Mouse (Mus musculus) limb, embryonic 10.5 days (tissue): ENCODE measurements around the gene Notch4. TPM values are rescaled to one million over a fixed set of nuclear protein-coding genes. Genes with fewer than 3 reads are reported as not detected.
A peak's percentile ranks its signal among the peaks of the same experiment; 100 is the strongest.

Source experiments
- DNase-seq: peaks from one replicate; pipeline ENCODE4 v3.0.0-alpha.2; 2017; ENCODE audit warnings: low spot score
- H3K27ac ChIP-seq: fragments of 300-500 bp; sonication (generic); 2 replicates; pipeline ENCODE4 v1.5.1; 2016; ENCODE audit warnings: mild to moderate bottlenecking
- H3K27me3 ChIP-seq: fragments of 300-500 bp; sonication (generic); 2 replicates; pipeline ENCODE4 v1.6.1; 2016; ENCODE audit warnings: low read depth, mild to moderate bottlenecking; ENCODE audit not compliant: poor library complexity, severe bottlenecking
- H3K36me3 ChIP-seq: fragments of 300-500 bp; sonication (generic); 2 replicates; pipeline ENCODE4 v1.6.1; 2016; ENCODE audit warnings: mild to moderate bottlenecking, moderate library complexity
- H3K4me1 ChIP-seq: fragments of 300-500 bp; sonication (generic); 2 replicates; pipeline ENCODE4 v1.6.1; 2016
- H3K4me3 ChIP-seq: fragments of 300-500 bp; sonication (generic); 2 replicates; pipeline ENCODE4 v1.5.1; 2016; ENCODE audit warnings: mild to moderate bottlenecking, moderate library complexity
- H3K9me3 ChIP-seq: fragments of 300-500 bp; sonication (generic); replicated peaks from 2 replicates; pipeline ENCODE4 v1.6.1; 2016; ENCODE audit warnings: mild to moderate bottlenecking
- WGBS: fragments of 180-500 bp; shearing (Covaris S2); methylation state at CpG from one replicate; pipeline ENCODE4 v1.1.7; 2016; 5-methylcytosine and 5-hydroxymethylcytosine counted together
- polyA plus RNA-seq: library from polyadenylated mRNA; unstranded; fragments of >200 nt; fragmentation: Nextera tagmentation; extraction: Ambion mirVana; gene quantifications from 2 replicates; pipeline ENCODE4 v1.2.1, GENCODE M21; 2016

Notch4 gene
- polyA plus RNA-seq, 1 experiment from 2014 or later, result 8.2 TPM

DNA sequence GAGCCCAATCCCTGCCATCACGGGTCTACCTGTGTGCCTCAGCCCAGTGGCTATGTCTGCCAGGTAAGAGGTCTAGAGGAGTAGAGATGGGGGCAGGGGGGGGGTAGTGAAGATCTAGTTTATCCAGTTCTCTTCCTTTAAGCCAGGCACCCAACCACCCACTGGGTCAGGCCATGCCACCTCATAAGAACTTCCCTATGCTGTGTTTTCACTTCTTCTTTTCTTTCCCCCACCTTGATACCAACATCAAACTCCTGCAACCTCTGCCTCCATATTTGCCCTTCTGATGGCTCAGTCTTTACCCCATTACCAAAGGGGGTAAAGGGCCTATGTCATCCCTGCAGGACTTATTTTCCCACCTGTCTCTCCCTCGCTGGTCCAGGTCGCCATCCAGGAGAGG is 14.0 kb downstream of the Notch4 start:
- no peak overlapping the region for H3K4me3 ChIP-seq
- no peaks in the 10 kb centered on the region for H3K9me3 ChIP-seq
- H3K27me3 ChIP-seq, result no peaks in the 10 kb centered on the region
- 91% methylated on average over 3 of the region's 3 CpGs for WGBS
- no peak for DNase-seq
- no peaks in the 10 kb centered on the region for H3K36me3 ChIP-seq
- H3K27ac ChIP-seq, result no peak overlapping the region
- 0 out of 2 replicates have a peak, but pooled peaks cover under 1% of the 10 kb centered on the region for H3K4me1 ChIP-seq

DNA sequence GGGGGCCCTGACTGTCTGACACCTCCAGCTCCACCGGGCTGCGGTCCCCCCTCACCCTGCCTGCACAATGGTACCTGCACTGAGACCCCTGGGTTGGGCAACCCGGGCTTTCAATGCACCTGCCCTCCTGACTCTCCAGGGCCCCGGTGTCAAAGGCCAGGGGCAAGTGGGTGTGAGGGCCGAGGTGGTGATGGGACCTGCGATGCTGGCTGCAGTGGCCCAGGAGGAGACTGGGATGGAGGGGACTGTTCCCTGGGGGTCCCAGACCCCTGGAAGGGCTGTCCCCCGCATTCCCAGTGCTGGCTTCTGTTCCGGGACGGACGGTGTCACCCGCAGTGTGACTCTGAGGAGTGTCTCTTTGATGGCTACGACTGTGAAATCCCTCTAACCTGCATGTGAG is 18.5 kb downstream of the Notch4 start:
- no peak for DNase-seq
- no peak overlapping the region for H3K4me3 ChIP-seq
- H3K9me3 ChIP-seq, result no peaks in the 10 kb centered on the region
- no peaks in the 10 kb centered on the region for H3K36me3 ChIP-seq
- no peaks in the 10 kb centered on the region for H3K27me3 ChIP-seq
- WGBS, result 82% methylated on average over 12 of the region's 12 CpGs
- peak overlapping the region; percentile 51; the same call in 1 of the 2 replicates for H3K27ac ChIP-seq
- H3K4me1 ChIP-seq, result peaks cover 33% of the 10 kb centered on the region

DNA sequence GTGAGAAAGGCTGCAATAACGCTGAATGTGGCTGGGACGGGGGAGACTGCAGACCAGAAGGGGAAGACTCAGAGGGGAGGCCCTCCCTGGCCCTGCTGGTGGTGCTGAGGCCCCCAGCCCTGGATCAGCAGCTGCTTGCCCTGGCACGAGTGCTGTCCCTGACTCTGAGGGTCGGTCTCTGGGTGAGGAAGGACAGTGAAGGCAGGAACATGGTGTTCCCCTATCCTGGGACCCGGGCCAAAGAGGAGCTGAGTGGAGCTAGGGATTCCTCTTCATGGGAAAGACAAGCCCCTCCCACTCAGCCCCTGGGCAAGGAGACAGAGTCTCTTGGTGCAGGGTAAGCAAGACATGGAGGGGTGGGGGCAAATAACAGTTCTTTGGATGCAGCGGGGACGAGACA is 19.3 kb downstream of the Notch4 start:
- Histone ChIP-seq H3K4me1 (peaks cover 40% of the 10 kb centered on the region), H3K27ac (peak overlapping the region; percentile 48; the same call in 1 of the 2 replicates), H3K36me3 (no peaks in the 10 kb centered on the region), H3K4me3 (no peak overlapping the region), H3K9me3 (no peaks in the 10 kb centered on the region), H3K27me3 (no peaks in the 10 kb centered on the region)
- no peak for DNase-seq
- 66% methylated on average over 7 of the region's 7 CpGs for WGBS

DNA sequence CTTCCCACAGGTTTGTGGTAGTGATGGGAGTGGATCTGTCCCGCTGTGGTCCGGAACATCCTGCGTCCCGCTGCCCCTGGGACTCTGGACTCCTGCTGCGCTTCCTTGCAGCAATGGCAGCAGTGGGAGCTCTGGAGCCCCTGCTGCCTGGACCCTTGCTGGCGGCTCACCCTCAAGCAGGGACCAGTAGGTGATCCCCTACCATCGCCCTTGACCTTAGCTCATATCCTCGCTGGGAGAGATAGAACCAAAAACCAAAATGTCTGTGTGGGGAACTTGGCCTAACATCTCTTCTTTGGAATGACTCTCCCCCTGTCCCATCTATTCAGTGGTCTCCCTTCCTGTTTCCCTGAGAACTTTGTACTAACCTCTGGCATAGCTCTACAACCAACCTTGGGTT is 19.8 kb downstream of the Notch4 start:
- Histone ChIP-seq H3K4me3 (no peak overlapping the region), H3K27ac (0 out of 2 replicates have a peak overlapping the region, but pooled peaks have one; percentile 48), H3K4me1 (peaks cover 44% of the 10 kb centered on the region), H3K36me3 (no peaks in the 10 kb centered on the region), H3K9me3 (no peaks in the 10 kb centered on the region), H3K27me3 (no peaks in the 10 kb centered on the region)
- 86% methylated on average over 8 of the region's 8 CpGs for WGBS
- DNase-seq, result no peak

DNA sequence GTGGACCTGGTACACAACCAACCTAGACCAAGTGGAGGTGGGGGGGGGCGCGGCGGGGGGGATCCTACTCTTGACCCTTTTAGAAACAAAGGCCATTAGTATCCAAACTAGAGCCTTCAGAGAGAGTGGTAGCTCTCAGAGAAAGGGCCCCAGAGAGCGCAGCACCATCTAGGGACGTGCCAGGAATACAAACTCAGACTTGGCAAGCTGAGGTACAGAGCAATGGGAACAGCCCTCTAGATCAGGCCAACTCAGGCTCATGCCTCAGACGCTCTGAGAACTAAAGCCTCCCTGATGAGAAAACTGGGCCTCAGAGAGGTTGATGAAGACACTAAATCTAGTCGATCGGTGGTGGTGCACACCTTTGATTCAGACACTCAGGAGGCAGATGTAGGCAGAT is 21.1 kb downstream of the Notch4 start:
- Histone ChIP-seq H3K4me1 (peaks cover 57% of the 10 kb centered on the region), H3K36me3 (no peaks in the 10 kb centered on the region), H3K27ac (peak overlapping the region; percentile 100; the same call in 1 of the 2 replicates), H3K27me3 (no peaks in the 10 kb centered on the region), H3K9me3 (no peaks in the 10 kb centered on the region), H3K4me3 (no peak overlapping the region)
- whole genome bisulfite sequencing, result 95% methylated on average over 8 of the region's 8 CpGs
- DNase-seq, result no peak

DNA sequence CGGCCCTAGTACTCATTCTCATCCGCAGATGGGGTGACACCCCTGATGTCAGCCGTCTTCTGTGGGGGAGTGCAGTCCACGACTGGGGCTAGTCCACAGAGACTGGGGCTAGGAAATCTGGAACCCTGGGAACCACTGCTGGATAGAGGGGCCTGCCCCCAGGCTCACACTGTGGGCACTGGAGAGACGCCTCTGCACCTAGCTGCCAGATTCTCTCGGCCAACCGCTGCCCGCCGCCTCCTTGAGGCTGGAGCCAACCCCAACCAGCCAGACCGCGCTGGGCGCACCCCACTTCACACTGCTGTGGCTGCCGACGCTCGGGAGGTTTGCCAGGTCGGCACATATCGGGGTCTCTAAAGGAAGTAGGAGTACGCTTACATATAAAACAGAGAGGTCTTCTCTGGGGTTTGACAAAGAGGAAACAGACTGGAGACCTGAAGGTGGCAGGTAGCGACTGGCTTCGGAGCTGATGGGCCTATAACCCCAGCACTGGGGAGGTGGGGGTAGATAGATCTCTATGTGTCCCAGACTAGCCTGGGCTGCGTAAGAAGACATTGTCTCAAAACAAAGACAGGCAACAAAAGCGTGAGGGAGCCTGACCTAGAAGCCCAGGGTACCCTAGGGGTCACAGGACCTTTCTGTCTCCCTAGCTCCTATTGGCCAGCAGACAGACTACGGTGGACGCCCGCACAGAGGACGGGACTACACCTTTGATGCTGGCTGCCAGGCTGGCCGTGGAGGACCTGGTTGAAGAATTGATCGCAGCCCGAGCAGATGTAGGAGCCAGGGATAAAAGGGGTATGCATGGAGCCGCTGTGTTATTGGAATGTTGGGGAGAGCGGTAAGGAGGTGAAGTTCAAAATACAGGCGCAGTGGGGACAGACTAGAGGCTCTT is 22.1 kb downstream of the Notch4 start:
- H3K4me1 ChIP-seq, result peaks cover 67% of the 10 kb centered on the region
- WGBS, result 24% methylated on average over 32 of the region's 32 CpGs
- H3K4me3 ChIP-seq, result peak overlapping the region; percentile 95
- H3K9me3 ChIP-seq, result no peaks in the 10 kb centered on the region
- DNase-seq, result peak; percentile 66
- no peaks in the 10 kb centered on the region for H3K27me3 ChIP-seq
- H3K27ac ChIP-seq, result peak overlapping the region; percentile 100
- no peaks in the 10 kb centered on the region for H3K36me3 ChIP-seq

DNA sequence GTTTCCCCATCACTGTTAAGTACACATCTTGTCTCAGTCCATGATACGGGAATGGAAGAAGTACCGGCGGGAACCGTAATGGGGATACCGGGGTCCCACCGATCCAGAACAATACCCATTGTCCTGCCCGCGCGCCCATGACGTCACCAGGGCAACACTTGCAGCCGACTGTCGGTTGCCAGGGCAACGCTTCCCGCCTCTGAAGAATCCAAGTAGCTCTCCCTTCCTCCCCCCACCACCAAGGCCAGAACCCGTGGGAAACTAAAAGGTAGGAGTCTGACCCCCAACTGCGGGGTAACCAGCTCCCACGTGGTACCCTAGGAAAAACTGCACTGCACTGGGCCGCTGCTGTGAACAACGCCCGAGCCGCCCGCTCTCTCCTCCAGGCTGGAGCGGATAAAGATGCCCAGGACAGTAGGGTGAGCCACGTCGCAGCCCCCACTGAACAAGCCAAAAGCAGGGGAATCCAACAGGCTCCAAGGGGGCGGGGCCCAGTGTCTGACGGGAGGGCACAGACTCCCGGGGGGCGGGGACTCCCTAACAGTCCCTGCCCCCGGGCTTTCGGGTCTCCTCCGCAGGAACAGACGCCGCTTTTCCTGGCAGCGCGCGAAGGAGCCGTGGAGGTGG is 22.8 kb downstream of the Notch4 start:
- peaks cover 75% of the 10 kb centered on the region for H3K4me1 ChIP-seq
- WGBS, result under 1% methylated on average over 38 of the region's 38 CpGs
- H3K27me3 ChIP-seq, result no peaks in the 10 kb centered on the region
- no peaks in the 10 kb centered on the region for H3K36me3 ChIP-seq
- DNase-seq, result peak; percentile 93
- H3K4me3 ChIP-seq, result peak overlapping the region; percentile 95
- H3K9me3 ChIP-seq, result no peaks in the 10 kb centered on the region
- H3K27ac ChIP-seq, result peak overlapping the region; percentile 100

DNA sequence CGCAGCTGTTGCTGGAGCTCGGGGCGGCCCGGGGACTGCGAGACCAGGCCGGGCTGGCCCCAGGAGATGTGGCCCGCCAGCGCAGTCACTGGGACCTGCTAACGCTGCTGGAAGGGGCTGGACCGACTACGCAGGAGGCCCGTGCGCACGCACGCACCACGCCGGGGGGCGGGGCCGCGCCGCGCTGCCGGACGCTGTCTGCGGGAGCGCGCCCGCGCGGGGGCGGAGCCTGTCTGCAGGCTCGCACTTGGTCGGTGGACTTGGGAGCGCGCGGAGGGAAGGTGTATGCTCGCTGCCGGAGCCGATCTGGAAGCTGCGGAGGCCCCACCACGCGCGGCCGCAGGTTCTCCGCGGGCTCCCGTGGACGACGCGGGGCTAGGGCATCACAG is 23.3 kb downstream of the Notch4 start:
- under 1% methylated on average over 50 of the region's 50 CpGs for WGBS
- Histone ChIP-seq H3K27ac (peak overlapping the region; percentile 100), H3K9me3 (no peaks in the 10 kb centered on the region), H3K4me1 (peaks cover 79% of the 10 kb centered on the region), H3K4me3 (peak overlapping the region; percentile 95), H3K36me3 (no peaks in the 10 kb centered on the region), H3K27me3 (no peaks in the 10 kb centered on the region)
- DNase-seq, result peak; percentile 97

DNA sequence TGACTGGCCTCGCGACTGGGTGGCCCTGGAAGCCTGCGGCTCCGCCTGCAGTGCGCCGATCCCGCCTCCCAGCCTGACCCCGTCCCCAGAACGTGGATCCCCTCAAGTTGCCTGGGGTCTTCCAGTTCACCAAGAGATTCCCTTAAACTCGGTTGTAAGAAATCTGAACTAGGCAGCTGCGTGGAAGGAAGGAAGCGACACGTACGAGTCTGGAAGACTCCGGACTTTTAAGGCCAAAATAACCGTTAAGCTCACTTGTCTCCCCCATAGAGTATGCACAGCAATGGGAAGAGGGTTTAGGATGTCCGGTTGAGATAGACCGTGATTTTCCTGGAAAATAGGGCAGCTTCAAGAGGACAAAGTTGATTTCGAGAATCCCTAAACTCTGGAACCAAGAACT is 23.7 kb downstream of the Notch4 start:
- Histone ChIP-seq H3K4me1 (peaks cover 80% of the 10 kb centered on the region), H3K9me3 (no peaks in the 10 kb centered on the region), H3K27ac (peak overlapping the region; percentile 100), H3K4me3 (peak overlapping the region; percentile 95), H3K36me3 (no peaks in the 10 kb centered on the region), H3K27me3 (no peaks in the 10 kb centered on the region)
- DNase-seq, result no peak
- WGBS, result 4% methylated on average over 19 of the region's 19 CpGs

DNA sequence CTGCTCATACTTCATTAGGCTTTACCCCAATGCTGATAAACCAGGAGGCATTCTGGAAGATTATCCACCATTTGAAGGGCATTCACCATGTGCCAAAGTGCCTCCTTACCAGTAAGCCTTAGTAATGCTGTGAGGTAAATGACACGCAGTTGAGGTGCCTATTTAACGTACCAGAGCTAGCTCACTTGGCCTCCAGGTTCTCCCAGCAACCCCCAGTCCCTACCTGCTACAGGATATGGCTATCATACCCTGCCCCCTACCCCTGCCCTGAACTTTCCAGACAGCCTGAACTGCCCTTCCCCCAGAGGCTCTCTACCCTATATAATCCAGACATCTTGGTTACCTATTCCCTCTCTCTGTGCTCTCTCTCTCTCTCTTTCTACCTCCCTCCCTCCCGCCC is 24.7 kb downstream of the Notch4 start:
- DNase-seq, result no peak
- Histone ChIP-seq H3K4me1 (peaks cover 84% of the 10 kb centered on the region), H3K9me3 (no peaks in the 10 kb centered on the region), H3K4me3 (peak overlapping the region; percentile 95), H3K27ac (peak overlapping the region; percentile 100), H3K36me3 (no peaks in the 10 kb centered on the region), H3K27me3 (no peaks in the 10 kb centered on the region)
- WGBS, result 69% methylated on average over 3 of the region's 3 CpGs

DNA sequence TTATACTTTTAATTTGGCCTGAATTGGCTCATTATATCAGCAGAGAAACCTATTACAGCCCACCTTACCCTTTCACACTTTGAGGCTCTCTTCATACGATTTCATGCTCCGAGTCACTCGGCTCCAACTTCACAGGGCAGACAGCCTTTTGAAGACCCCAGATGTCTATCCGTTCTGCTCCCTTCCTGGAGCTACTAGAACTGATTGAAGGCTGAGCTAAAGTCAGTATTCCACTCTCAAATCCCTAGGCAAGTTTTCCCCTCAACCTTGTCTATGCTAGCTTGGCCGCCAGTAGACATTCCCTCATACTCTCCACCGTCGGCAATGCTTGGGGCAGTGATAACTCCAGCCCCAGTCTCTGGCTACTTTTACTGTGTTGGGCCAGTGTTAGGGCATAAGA is 25.1 kb downstream of the Notch4 start:
- peak overlapping the region; percentile 100 for H3K27ac ChIP-seq
- H3K4me3 ChIP-seq, result peak overlapping the region; percentile 95
- 53% methylated on average over 7 of the region's 7 CpGs for WGBS

DNA sequence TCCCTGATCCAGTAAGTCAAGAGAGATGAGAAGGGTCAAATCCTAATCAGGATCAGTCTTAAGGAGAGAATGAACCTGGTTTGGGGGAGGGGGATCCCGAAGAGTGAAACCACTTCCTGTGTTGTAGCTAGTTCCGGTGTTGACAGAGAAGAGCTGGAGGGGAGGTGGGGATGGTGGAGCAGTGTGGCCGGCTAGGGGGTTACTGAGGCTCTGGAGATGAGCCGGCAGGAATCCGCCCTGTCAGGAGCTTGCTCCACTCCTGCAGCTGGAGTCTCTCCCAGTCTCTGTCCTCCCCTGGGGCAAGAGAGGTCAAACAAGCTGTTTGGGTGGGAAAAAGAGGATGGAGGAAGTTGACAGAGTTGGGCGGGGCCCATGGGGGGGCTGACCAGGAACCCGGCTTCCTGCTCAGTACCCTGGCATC is 25.6 kb downstream of the Notch4 start, which contains the start of gene Gpsm3:
TSS of gene Gpsm3 (plus strand) at position 126 of the 421 bp plus-strand sequence.
- Histone ChIP-seq H3K27ac (peak within 1 kb of the TSS; percentile 100), H3K27me3 (no peaks in the 10 kb centered on the region), H3K4me3 (peak within 1 kb of the TSS; percentile 95), H3K9me3 (no peaks in the 10 kb centered on the region), H3K36me3 (peaks cover 9% of the 10 kb centered on the region), H3K4me1 (peaks cover 90% of the 10 kb centered on the region)
- WGBS, result 13% methylated on average over 7 of the region's 7 CpGs
- DNase-seq, result no peak

More for the DNA sequence above, 25.1 kb downstream of the Notch4 start:
- Histone ChIP-seq H3K4me1 (peaks cover 88% of the 10 kb centered on the region), H3K27me3 (no peaks in the 10 kb centered on the region), H3K9me3 (no peaks in the 10 kb centered on the region), H3K36me3 (peaks cover 4% of the 10 kb centered on the region)
- no peak for DNase-seq
